Mouse (Mus musculus) frontal cortex, adult 2 months (tissue): Measurements from ENCODE around the gene Bhlhb9. TPM values are rescaled to one million over a fixed set of nuclear protein-coding genes. Genes with fewer than 3 reads are reported as not detected.
"Not testable (repeated sequence)": the region's sequence is repeated elsewhere in the genome, so short reads cannot be mapped to it uniquely, and the experiment has no call there.

Source experiments
- DNase-seq, 2 experiments: peaks; one replicate each; pipeline ENCODE4 v3.0.0; 2022; ENCODE audit warnings: low spot score in 1 of 2; ENCODE audit errors: extremely low spot score in 1 of 2
- polyA plus RNA-seq: library from polyadenylated mRNA; depleted of rRNA; stranded (reverse); fragments of >200 nt; gene quantifications from 2 replicates; pipeline ENCODE4 v1.2.3, GENCODE M21; 2012; rRNA removed

Gene Bhlhb9
- 43.8 and 52.5 TPM in 2 replicates for polyA plus RNA-seq

GRCm38 (mm10) chrX:135797212-135797644 is at the start of gene Bhlhb9:
Gene Bhlhb9 (plus strand): TSS chrX:135797594.
- peak in 1 of 2 experiments; percentile 71 for DNase-seq

GRCm38 (mm10) chrX:135752832-135753231 is 44.6 kb upstream of the Bhlhb9 start:
- DNase-seq: peak; percentile 35 to 86

- DNase-seq: peak in 1 of 2 experiments; percentile 60
Observed at GRCm38 (mm10) chrX:135761707-135762106, 35.7 kb upstream of the Bhlhb9 start.

- no peak for DNase-seq
Observed at GRCm38 (mm10) chrX:135768043-135768548, 29.3 kb upstream of the Bhlhb9 start.

- DNase-seq: no peak
Observed at GRCm38 (mm10) chrX:135768565-135768964, 28.8 kb upstream of the Bhlhb9 start.

GRCm38 (mm10) chrX:135791536-135791935 is 5.9 kb upstream of the Bhlhb9 start:
- DNase-seq: no peak

GRCm38 (mm10) chrX:135792326-135792725 is 5.1 kb upstream of the Bhlhb9 start:
- peak in 1 of 2 experiments; percentile 23 for DNase-seq

GRCm38 (mm10) chrX:135795591-135796304 is 1.6 kb upstream of the Bhlhb9 start:
- peak in 1 of 2 experiments; percentile 65 for DNase-seq

GRCm38 (mm10) chrX:135796305-135797211 is 836 bp upstream of the Bhlhb9 start:
- not testable (repeated sequence) for DNase-seq

- DNase-seq: no peak
Observed at GRCm38 (mm10) chrX:135804149-135804548, 6.8 kb downstream of the Bhlhb9 start.

GRCm38 (mm10) chrX:135805780-135806179 is 8.4 kb downstream of the Bhlhb9 start:
- DNase-seq: peak in 1 of 2 experiments; percentile 82

GRCm38 (mm10) chrX:135835896-135836295 is 38.5 kb downstream of the Bhlhb9 start:
- DNase-seq: not testable (repeated sequence)

GRCm38 (mm10) chrX:135837896-135838295 is 40.5 kb downstream of the Bhlhb9 start:
- DNase-seq: peak in 1 of 2 experiments; percentile 40

GRCm38 (mm10) chrX:135838521-135839360 is 41.3 kb downstream of the Bhlhb9 start, which contains the start of gene Gprasp2:
Gene Gprasp2 (plus strand): TSS chrX:135839034.
- peak in 1 of 2 experiments; percentile 61 for DNase-seq

GRCm38 (mm10) chrX:135839397-135840391 is 42.3 kb downstream of the Bhlhb9 start:
- peak in 1 of 2 experiments; percentile 68 for DNase-seq

- DNase-seq: not testable (repeated sequence)
Observed at GRCm38 (mm10) chrX:135866806-135867205, 69.4 kb downstream of the Bhlhb9 start.

- DNase-seq: no peak
Observed at GRCm38 (mm10) chrX:135876679-135877078, 79.3 kb downstream of the Bhlhb9 start.

GRCm38 (mm10) chrX:135879626-135880025 is 82.2 kb downstream of the Bhlhb9 start:
- no peak for DNase-seq
